Mouse (Mus musculus): Measurements from ENCODE around the gene Ifi35.

GRCm38 (mm10) chr11:101436916-101437315 is 11.3 kb upstream of the Ifi35 start:
- TF ChIP-seq CTCF (IDR thresholded peaks at IDR 0.05; ENCODE audit: low read depth, low read length) (no peak), POLR2A (IDR thresholded peaks at IDR 0.05; ENCODE audit: borderline replicate concordance, low read depth, low read length) (no peak)
